Mouse (Mus musculus): ENCODE data around the gene Irf3. TPM values are rescaled to one million over a fixed set of nuclear protein-coding genes. Genes with fewer than 3 reads are reported as not detected.
"Not testable (repeated sequence)": the region's sequence is repeated elsewhere in the genome, so short reads cannot be mapped to it uniquely, and the experiment has no call there.

Irf3 gene
- polyA plus RNA-seq, 2 experiments = 32.1 to 41.0 TPM

DNA sequence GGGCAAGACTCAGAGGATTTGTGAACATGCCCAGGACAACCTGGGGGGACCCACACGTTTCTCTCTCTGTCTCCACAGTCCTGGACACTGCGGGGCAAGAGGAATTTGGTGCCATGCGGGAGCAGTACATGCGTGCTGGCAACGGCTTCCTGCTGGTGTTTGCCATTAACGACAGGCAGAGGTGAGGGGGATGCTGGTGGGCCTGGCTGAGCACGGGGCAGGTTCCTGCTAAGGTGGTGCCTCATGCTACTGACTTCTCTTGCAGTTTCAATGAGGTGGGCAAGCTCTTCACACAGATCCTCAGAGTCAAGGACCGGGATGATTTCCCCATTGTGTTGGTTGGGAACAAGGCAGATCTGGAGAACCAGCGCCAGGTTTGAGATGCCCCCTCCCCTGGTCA, 22.8 kb downstream of the Irf3 start:
- H3K36me3 ChIP-seq (replicated peaks; ENCODE audit: control insufficient read depth, insufficient read depth, low read depth) = no peaks in the 10 kb centered on the region
- ATAC-seq (ENCODE audit: insufficient read depth) (no peak), DNase-seq (ENCODE audit: low read depth in 3 of 3, low spot score in 3 of 3) (no peak)
- TF ChIP-seq EP300 (IDR thresholded peaks at IDR 0.05; ENCODE audit: low read depth) (no peak), CTCF (IDR thresholded peaks at IDR 0.05; ENCODE audit: low read depth) (no peak)
- peaks cover 13% of the 10 kb centered on the region; the same call in 1 of the 2 replicates for H3K27me3 ChIP-seq (ENCODE audit: control insufficient read depth, insufficient read depth, low read length)
- H3K9ac ChIP-seq (replicated peaks) = no peak overlapping the region
- no peaks in the 10 kb centered on the region for H3K9me3 ChIP-seq (ENCODE audit: control insufficient read depth, low read length)
- H3K4me3 ChIP-seq (ENCODE audit: insufficient read depth in 1 of 2, low read depth in 2 of 2, low read length in 2 of 2) = no peak overlapping the region
- H3K4me2 ChIP-seq (ENCODE audit: low read depth) = no peak overlapping the region
- 64% methylated on average over 9 of the region's 9 CpGs for WGBS (ENCODE audit: insufficient replicate concordance)
- H3K4me1 ChIP-seq (replicated peaks; ENCODE audit: control insufficient read depth in 2 of 2, insufficient read depth in 2 of 2, low read length in 1 of 2) = peaks cover 5 to 17% of the 10 kb centered on the region in 2 experiments
- no peak overlapping the region for H3K27ac ChIP-seq

DNA sequence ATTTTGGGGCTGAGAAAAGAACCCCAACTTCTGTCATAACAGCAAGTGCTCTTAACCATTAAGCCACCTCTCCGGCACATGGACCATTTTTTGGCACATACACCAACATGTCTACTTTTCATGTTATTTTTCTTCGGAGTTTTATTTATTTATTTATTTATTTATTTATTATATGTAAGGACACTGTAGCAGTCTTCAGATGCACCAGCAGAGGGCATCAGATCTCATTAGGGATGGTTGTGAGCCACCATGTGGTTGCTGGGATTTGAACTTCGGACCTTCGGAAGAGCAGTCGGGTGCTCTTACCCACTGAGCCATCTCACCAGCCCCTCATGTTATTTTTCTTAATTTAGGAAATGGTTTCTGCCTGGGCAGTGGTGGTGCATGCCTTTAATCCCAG, 26.3 kb downstream of the Irf3 start:
- WGBS (ENCODE audit: insufficient replicate concordance) = 53% methylated on average over 5 of the region's 5 CpGs
- not testable (repeated sequence) for H3K9ac ChIP-seq (replicated peaks); DNase-seq (ENCODE audit: low read depth in 3 of 3, low spot score in 3 of 3)

DNA sequence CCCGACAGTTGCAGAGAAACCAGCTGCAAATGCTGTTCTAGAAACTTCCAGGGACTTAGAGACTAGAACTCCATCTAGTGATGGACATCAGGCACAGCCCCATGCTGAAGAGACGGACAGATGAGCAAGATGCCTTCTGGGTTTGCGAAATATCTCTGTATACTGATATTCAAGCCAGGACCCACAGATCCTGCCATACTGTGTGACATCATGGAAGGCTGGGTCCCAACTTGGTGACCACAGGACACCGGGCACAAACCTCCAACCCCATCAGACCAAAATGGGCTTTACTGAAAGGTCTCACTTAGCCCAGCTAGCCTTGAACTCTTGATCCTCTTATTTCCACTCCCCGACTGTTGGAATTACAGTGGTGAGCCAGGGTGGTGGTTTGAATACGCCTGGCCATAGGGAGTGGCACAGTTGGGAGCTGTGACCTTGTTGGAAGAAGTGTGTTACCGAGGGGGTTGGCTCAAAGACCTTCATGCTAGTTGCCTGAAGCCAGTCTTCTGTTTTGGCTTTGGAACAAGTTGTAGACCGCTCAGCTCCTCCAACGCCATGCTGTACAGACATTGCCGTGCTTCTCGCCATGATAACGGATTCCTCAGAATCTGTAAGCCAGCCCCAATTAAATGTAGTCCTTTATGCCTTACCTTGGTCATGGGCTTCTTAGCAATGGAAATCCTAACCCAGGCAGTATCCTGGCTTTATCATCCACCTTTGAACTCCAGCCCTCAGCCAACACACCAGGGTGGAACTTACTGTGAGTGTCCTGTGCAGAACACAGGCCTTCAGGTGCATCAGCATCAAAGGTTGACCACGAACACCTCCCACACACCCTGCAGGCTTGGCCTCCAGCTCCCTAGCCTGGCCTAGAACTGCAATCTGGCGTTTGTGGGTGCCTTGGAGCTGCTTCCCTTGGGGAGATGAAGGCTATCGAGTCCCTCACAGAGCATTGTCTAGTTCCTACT, 27.1 kb downstream of the Irf3 start:
- H3K4me3 ChIP-seq (ENCODE audit: insufficient read depth in 1 of 2, low read depth in 2 of 2, low read length in 2 of 2) = no peak overlapping the region
- H3K9me3 ChIP-seq (ENCODE audit: control insufficient read depth, low read length) = no peaks in the 10 kb centered on the region
- H3K27me3 ChIP-seq (ENCODE audit: control insufficient read depth, insufficient read depth, low read length) = peaks cover under 1% of the 10 kb centered on the region; the same call in 1 of the 2 replicates
- no peak overlapping the region for H3K9ac ChIP-seq (replicated peaks)
- WGBS (ENCODE audit: insufficient replicate concordance) = 69% methylated on average over 15 of the region's 15 CpGs
- DNase-seq (ENCODE audit: low read depth in 3 of 3, low spot score in 3 of 3) (no peak), ATAC-seq (ENCODE audit: insufficient read depth) (no peak)
- 0 out of 4 replicates have a peak, but pooled peaks cover 0 to 3% of the 10 kb centered on the region in 2 experiments for H3K4me1 ChIP-seq (replicated peaks; ENCODE audit: control insufficient read depth in 2 of 2, insufficient read depth in 2 of 2, low read length in 1 of 2)
- peaks cover 8% of the 10 kb centered on the region; the same call in 1 of the 2 replicates for H3K36me3 ChIP-seq (replicated peaks; ENCODE audit: control insufficient read depth, insufficient read depth, low read depth)
- no peak overlapping the region for H3K4me2 ChIP-seq (ENCODE audit: low read depth)
- no peak overlapping the region for H3K27ac ChIP-seq
- TF ChIP-seq EP300 (IDR thresholded peaks at IDR 0.05; ENCODE audit: low read depth) (no peak), CTCF (IDR thresholded peaks at IDR 0.05; ENCODE audit: low read depth) (no peak)

More for the DNA sequence above, 26.3 kb downstream of the Irf3 start:
- ATAC-seq (ENCODE audit: insufficient read depth); H3K9me3 ChIP-seq (ENCODE audit: control insufficient read depth, low read length); H3K4me3 ChIP-seq (ENCODE audit: insufficient read depth in 1 of 2, low read depth in 2 of 2, low read length in 2 of 2); H3K27me3 ChIP-seq (ENCODE audit: control insufficient read depth, insufficient read depth, low read length); H3K36me3 ChIP-seq (replicated peaks; ENCODE audit: control insufficient read depth, insufficient read depth, low read depth); H3K4me1 ChIP-seq (replicated peaks; ENCODE audit: control insufficient read depth in 2 of 2, insufficient read depth in 2 of 2, low read length in 1 of 2); H3K27ac ChIP-seq; H3K4me2 ChIP-seq (ENCODE audit: low read depth): not testable (repeated sequence)
- peak; percentile 49 for TF ChIP-seq CTCF (IDR thresholded peaks at IDR 0.05; ENCODE audit: low read depth)

GRCm38 (mm10) chr7:45025601-45026220, 28.3 kb downstream of the Irf3 start:
- no peak for DNase-seq (ENCODE audit: low read depth in 3 of 3, low spot score in 3 of 3)
- 54% methylated on average over 8 of the region's 8 CpGs for WGBS (ENCODE audit: insufficient replicate concordance)
- no peak overlapping the region for H3K27ac ChIP-seq

DNA sequence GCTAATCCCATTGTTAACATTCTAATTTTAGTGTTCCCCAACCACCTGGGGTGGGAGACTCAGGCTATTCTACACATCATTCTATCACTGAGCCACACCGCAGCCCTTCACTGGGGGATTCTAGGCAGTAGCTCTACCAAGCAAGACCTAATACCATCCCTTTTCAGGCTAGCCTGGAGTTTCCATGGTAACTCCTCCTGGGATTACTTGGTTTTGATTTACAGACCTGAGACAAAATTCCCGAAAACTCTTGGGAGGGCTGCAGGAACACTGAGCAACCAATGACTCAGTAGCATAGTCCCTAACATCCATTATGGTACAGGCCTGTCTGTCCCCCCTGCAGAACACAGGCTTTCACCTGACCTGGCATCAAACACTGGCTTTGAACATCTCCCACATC, 28.8 kb downstream of the Irf3 start:
- no peaks in the 10 kb centered on the region; the same call in 1 of the 2 replicates for H3K27me3 ChIP-seq (ENCODE audit: control insufficient read depth, insufficient read depth, low read length)
- H3K9me3 ChIP-seq (ENCODE audit: control insufficient read depth, low read length) = no peaks in the 10 kb centered on the region
- no peak overlapping the region for H3K4me2 ChIP-seq (ENCODE audit: low read depth)
- DNase-seq (ENCODE audit: low read depth in 3 of 3, low spot score in 3 of 3) = no peak
- 65% methylated on average over 2 of the region's 2 CpGs for WGBS (ENCODE audit: insufficient replicate concordance)
- 0 out of 4 replicates have a peak, but pooled peaks cover 0 to 3% of the 10 kb centered on the region in 2 experiments for H3K4me1 ChIP-seq (replicated peaks; ENCODE audit: control insufficient read depth in 2 of 2, insufficient read depth in 2 of 2, low read length in 1 of 2)
- H3K27ac ChIP-seq = no peak overlapping the region
- H3K4me3 ChIP-seq (ENCODE audit: insufficient read depth in 1 of 2, low read depth in 2 of 2, low read length in 2 of 2) = no peak overlapping the region
- H3K9ac ChIP-seq (replicated peaks) = no peak overlapping the region
- TF ChIP-seq EP300 (IDR thresholded peaks at IDR 0.05; ENCODE audit: low read depth) (no peak), CTCF (IDR thresholded peaks at IDR 0.05; ENCODE audit: low read depth) (no peak)
- ATAC-seq (ENCODE audit: insufficient read depth) = no peak
- peaks cover 11% of the 10 kb centered on the region for H3K36me3 ChIP-seq (replicated peaks; ENCODE audit: control insufficient read depth, insufficient read depth, low read depth)

More at GRCm38 (mm10) chr7:45025601-45026220, 28.3 kb downstream of the Irf3 start:
- ATAC-seq (ENCODE audit: insufficient read depth) = no peak
- no peak overlapping the region for H3K4me3 ChIP-seq (ENCODE audit: insufficient read depth in 1 of 2, low read depth in 2 of 2, low read length in 2 of 2)
- H3K27me3 ChIP-seq (ENCODE audit: control insufficient read depth, insufficient read depth, low read length) = no peaks in the 10 kb centered on the region; the same call in 1 of the 2 replicates
- TF ChIP-seq CTCF (IDR thresholded peaks at IDR 0.05; ENCODE audit: low read depth) (no peak), EP300 (IDR thresholded peaks at IDR 0.05; ENCODE audit: low read depth) (no peak)
- H3K9me3 ChIP-seq (ENCODE audit: control insufficient read depth, low read length) = no peaks in the 10 kb centered on the region
- no peak overlapping the region for H3K9ac ChIP-seq (replicated peaks)
- no peak overlapping the region for H3K4me2 ChIP-seq (ENCODE audit: low read depth)
- H3K4me1 ChIP-seq (replicated peaks; ENCODE audit: control insufficient read depth in 2 of 2, insufficient read depth in 2 of 2, low read length in 1 of 2) = 0 out of 4 replicates have a peak, but pooled peaks cover 0 to 3% of the 10 kb centered on the region in 2 experiments
- peaks cover 11% of the 10 kb centered on the region for H3K36me3 ChIP-seq (replicated peaks; ENCODE audit: control insufficient read depth, insufficient read depth, low read depth)

All from liver, embryonic 14.5 days (tissue).